Mouse (Mus musculus) brain, embryonic 14.5 days (tissue): Measurements from ENCODE around the gene Ect2l. TPM values are rescaled to one million over a fixed set of nuclear protein-coding genes. Genes with fewer than 3 reads are reported as not detected.
"Not testable (repeated sequence)": the region's sequence is repeated elsewhere in the genome, so short reads cannot be mapped to it uniquely, and the experiment has no call there.

ENCODE experiments used
- DNase-seq: peaks from one replicate; pipeline ENCODE4 v3.0.0-alpha.2; 2011; ENCODE audit warnings: low read depth
- CTCF ChIP-seq: fragments of 200-500 bp; IDR thresholded peaks from 2 replicates; pipeline ENCODE4 v1.5.1; 2012; ENCODE audit warnings: inconsistent platforms, mild to moderate bottlenecking, moderate library complexity, borderline replicate concordance; ENCODE audit not compliant: insufficient read depth, insufficient read length; ENCODE audit errors: extremely low read depth
- POLR2A ChIP-seq: fragments of 200-500 bp; IDR thresholded peaks from 2 replicates; pipeline ENCODE4 v1.6.1; 2012; ENCODE audit warnings: mild to moderate bottlenecking, inconsistent platforms, borderline replicate concordance; ENCODE audit not compliant: poor library complexity, insufficient read depth, insufficient read length, severe bottlenecking; ENCODE audit errors: extremely low read depth
- polyA plus RNA-seq: library from polyadenylated mRNA; depleted of rRNA; stranded (reverse); fragments of >200 nt; gene quantifications from 2 replicates; pipeline ENCODE4 v1.2.3, GENCODE M21; 2012

Gene Ect2l
- polyA plus RNA-seq, 1 experiment = 0.05 TPM

DNA sequence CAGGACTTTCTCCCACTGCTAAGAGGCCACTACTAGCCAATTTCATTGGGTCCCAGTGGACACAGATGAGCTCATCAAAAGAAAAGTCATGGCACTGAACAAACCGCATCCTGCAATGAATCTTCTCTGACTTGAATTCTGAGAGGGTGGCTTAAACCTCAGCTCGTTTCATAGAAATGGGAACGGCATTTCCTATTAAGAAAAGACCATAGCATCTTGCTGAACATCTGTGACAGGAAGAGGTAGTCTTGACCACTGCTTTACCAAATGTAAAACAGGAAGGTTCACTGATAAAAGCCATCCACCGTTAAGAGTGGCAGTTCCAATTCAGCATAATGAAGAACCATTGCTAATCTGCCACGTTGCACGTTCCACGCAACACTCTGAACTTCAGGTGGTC lies 34.0 kb downstream of the Ect2l start:
- no peak for TF ChIP-seq CTCF
- no peak for TF ChIP-seq POLR2A
- no peak for DNase-seq

DNA sequence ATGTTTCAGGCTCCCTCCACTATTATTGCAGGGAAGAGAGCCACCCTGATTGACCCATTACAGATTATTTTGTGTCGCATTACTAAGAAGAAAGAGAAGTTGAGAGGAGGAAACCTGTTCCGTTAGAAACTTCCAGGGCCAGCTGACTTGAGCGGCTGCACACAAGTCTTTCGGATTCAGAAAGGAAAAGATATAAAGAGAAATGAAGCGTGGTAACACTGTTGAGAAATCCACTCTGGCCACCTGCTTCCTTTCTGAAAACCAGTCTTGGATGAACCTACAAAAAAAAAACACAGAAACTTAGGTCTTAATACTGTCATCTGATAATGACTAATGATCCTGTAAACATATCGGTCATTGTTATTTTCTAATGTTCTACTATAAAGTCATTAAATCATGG lies 35.6 kb downstream of the Ect2l start:
- DNase-seq = no peak
- no peak for TF ChIP-seq POLR2A
- TF ChIP-seq CTCF = no peak

DNA sequence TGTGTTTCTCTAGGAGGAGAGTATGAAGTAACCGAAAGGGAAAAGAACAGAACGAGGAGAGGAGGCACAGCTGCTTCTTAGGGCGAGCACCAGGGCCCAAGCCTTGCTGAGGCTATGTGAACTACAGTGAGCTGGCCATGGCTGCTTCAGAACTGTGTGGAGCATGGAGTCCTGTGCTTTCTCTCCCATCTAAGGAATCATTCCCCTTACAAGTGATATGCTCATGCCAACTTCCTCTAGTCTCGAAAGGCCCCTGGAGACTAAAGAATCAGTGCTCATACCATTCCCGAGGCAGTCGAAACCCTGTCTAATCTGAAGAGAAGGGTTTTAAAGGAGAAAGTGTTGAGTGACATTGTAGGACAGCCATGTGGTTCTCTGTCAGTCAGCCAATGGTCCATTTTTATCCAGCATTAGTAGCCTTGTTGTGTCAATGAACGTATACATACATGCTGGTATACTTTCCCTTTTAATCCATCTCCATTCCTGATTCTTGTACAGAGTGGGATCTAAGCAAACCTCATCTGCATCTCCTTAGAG lies 48.2 kb downstream of the Ect2l start:
- no peak for DNase-seq
- no peak for TF ChIP-seq CTCF
- no peak for TF ChIP-seq POLR2A

DNA sequence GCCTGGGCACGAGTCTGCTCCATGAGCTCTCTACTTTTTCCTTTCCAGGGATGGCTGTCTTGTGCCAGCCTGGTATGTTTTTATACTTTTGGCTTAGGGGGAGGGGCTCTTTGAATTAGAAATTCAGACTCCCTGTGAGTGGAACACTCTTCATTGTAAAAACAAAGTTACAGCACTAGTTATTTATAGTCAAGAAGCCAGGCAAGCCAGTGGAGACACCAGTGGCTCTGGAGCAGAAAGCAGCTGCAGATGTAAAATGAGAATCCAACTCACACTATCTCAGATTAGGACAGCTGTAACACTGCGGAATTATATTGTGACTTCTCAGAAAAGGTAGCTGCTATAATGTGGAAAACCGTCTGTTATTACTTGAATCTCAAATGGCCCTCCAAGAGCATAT lies 63.5 kb downstream of the Ect2l start:
- TF ChIP-seq CTCF = no peak
- TF ChIP-seq POLR2A = no peak
- no peak for DNase-seq

DNA sequence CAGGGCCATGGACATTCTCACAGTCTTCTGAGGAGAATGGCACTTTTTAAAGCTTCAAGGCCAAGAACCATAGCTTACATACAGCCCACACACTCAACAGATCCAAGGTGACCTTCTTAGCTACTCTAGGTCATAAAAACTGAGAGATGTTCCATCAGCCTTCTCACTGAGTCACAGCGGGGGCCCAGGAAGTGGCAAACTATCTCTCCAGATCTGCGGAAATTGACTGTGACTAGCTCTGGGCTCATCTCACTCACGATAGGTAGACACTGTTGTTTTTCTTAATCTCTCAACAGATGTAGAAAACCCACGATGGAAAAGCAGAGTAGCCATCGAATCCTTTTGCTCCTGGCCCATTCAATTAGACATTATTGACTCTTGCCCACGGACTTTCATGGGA lies 68.5 kb downstream of the Ect2l start:
- no peak for DNase-seq
- no peak for TF ChIP-seq CTCF
- TF ChIP-seq POLR2A = no peak

DNA sequence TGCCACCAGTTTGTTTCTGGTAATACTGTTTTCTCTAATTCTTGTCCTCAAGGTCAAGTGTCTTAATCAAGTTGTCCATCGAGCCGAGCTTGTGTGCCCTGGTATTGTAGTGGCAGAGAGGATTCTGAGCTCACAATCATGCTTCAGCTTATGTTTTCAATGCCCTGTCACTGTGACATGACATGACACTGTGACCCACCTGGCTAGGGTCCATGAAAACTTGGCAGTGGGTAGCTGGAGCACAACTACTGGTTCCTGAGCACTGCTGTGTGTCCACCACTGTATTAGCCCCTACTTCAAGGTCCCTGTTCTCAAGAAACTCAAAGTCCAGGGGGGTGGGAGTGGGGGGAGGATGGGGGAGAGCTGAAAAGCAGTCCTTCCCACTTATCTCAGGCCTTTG lies 69.3 kb downstream of the Ect2l start:
- no peak for TF ChIP-seq POLR2A
- TF ChIP-seq CTCF = no peak
- no peak for DNase-seq

DNA sequence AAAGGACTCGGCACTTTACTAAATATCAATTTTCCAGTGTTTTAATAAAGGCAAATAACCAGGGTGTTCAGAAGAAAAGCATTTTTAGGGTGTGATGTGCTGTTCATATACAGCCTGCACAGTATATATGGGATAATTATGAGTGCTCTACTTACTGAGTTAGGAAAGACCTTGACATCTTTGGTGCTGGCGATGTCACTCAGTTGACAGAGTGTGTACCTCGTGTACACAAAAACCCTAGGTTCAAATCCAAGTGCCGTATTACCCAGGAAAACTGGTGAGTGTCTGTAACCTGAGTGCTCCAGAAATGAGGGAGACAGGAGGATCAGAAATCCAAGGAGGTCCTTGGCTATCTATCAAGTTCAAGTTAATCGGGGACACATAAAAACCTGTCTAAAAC lies 71.1 kb downstream of the Ect2l start:
- TF ChIP-seq CTCF = no peak
- no peak for TF ChIP-seq POLR2A

DNA sequence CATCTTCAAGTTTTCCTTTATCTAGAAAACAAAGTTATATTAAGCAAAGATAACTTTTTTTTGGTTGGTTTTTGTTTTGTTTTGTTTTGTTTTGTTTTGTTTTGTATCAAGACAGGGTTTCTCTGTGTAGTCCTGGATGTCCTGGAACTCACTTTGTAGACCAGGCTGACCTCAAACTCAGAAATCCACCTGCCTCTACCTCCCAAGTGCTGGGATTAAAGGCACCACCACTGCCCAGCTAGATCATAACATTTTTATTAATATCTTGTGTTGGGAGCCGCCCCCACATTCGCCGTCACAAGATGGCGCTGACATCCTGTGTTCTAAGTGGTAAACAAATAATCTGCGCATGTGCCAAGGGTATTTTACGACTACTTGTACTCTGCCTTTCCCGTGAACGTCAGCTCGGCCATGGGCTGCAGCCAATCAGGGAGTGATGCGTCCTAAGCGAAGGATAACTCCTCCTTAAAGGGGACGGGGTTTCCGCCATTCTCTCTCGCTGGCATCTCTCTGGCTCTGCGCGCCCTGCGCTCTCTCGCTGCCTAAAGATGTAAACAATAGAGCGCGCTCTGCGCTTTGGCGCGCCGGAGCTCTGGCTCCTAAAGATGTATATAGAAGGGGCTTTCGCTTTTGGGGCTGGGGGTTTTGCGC lies 71.7 kb downstream of the Ect2l start:
- DNase-seq = not testable (repeated sequence)

More for the DNA sequence above, 71.1 kb downstream of the Ect2l start:
- DNase-seq = no peak

DNA sequence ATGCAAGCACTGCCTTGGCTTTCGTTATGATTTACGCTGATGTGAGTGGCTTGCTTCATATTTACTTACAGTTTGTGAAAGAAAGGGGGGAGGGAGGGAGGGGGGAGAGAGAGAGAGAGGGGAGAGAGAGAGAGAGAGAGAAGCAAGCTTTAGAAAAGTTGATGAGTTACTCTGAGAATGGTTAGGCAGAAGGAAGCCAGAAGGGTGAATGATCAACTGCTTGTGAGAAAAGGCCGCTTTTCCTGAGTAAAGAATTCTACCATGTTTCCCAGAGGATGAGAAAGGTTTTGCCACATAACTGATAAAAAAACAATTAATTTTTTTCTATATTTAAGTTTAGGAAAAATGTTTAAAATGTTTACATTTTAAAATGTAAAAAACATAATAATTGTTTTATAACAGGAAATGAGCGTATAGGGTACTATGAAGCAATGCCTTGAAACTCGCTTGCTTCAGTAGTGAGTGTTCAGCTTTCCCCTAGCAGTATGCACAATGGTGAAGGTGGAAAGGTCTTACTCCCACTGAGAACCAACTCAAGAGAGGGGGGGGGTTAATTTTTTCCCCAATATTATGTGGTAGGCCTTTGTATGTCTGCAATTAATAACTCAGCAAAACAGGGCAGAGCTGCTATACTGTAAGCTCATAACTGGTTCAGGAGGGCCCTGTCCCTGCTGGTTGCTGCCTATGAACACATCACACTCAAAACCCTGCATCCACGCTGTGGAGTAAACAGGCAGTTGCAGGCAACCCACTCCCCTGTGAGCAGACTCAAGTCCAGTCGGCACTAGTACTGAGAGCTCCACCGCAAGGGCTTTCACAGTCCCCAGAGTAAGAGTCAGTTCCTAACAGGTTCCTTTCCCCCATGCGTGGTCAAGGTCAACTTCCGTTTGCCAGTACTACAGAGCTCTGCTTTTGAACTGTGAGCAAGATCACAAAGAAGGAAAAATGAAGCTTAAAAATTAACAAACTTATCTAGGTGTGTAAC lies 78.7 kb downstream of the Ect2l start:
- no peak for DNase-seq
- no peak for TF ChIP-seq CTCF
- TF ChIP-seq POLR2A = no peak

DNA sequence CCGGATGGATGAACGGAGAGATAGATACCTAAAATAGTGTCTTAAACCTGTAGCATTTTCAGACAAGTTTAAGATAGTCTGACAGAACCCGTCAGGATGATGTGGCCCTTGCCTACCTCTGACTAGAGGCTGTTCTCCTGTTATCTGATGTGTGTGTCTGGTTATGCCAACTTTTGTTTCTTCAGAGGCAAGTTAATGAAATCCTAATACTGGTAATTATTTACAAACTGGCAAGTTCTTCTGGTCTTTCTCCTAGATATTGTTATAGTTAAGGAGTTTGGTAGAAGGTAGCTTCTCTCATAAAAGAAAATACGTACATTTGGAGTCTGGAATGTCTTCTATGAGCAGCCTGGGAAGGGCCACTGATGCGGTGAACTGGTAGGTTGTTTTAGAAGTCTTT lies 80.4 kb downstream of the Ect2l start:
- TF ChIP-seq POLR2A = no peak
- no peak for TF ChIP-seq CTCF
- DNase-seq = no peak

DNA sequence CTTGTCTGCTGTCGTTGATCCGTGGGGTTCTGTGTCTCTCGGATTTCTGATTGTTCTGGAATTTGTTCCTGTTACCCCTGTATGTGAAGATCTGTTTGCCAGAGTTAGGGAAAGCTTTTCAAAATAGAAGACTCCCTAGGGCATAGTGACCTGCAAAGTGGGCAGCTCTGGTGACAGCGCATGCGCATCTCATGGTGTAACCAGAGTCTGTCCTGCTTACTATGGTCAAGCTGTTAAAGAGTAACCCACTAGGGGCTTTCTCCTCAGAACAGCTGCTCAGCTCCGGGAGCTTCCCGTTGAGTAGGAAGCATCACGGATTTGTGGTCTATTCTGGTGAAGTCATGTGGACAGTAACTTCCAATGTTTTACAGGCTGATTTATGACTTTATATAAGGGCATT lies 92.4 kb downstream of the Ect2l start:
- DNase-seq = no peak
- TF ChIP-seq POLR2A = no peak
- TF ChIP-seq CTCF = no peak

DNA sequence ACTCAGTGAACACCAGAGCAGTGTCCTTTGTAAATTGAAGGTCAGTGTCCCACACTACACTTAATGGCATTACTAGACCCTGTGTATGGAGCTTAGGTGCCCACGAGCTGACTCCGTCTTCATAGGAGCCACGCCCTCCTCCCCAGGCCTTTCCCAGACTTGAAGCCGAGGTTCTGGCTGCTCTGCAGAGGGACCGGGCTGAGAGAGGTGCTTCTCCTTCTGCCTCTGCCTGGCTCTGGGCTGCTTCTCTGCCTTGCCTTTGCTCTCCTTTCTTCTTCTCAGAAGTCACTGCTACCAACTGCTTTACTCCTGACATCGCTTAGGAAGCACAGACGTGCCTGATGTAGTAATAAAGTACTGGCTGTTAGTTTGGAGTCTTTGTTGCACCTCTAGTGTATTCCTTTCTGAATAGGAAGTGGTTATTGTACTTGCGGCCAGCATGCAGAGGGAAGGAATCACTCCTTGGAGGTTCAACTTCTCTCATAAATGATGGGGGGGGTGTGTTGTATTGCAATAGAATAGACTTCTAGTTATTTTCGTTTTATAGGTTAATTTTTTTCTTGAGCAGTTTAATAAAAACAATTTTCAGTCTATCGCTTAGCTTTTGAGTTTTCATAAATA lies 97.1 kb downstream of the Ect2l start:
- no peak for DNase-seq
- TF ChIP-seq CTCF (no peak), POLR2A (no peak)

DNA sequence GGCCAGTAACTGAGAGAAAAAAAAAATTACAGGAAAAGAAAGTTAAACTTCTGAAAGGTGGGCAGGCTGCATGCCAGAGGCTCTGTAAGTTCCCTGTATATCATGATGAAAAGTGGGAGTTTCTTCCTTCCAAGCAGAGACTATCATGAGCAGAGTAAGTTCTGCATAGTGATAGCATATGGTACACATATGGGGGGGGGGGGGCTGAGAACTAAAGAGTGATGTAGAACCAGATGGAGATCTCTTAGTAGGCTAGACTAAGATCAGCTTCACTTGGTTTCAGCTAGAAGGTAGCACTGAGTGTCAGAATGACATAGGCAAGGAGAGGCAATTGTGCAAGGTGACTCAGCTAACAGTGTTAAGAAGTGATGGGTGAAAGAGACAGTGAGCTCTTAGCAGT lies 99.8 kb downstream of the Ect2l start:
- TF ChIP-seq POLR2A = no peak
- no peak for TF ChIP-seq CTCF
- DNase-seq = peak; percentile 24
